Mouse (Mus musculus): ENCODE measurements around the gene Mettl26. TPM values are rescaled to one million over a fixed set of nuclear protein-coding genes. Genes with fewer than 3 reads are reported as not detected.

Gene Mettl26
- polyA plus RNA-seq, 2 experiments = 46.5 to 47.6 TPM

DNA sequence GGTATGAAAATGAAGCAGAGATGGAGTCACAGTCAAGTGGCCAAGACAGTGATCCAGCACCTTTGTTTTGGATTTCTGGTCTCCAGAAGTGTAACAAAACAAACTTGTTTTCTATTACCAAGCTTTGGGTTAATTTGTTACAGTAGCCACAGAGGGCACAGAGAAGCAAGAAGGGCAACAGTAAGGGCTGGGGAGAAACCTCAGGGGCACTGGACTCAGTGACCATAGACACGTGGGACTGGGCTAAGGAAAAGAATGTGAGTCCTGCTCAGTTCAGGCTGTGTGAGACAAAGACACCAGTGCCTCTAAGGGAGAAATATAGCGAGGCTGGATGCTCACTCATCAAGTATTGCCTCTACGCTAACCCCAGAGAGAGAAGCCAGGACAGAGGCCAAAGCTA lies 2.2 kb upstream of the Mettl26 start:
- no peak for DNase-seq (ENCODE audit: low read depth in 3 of 3, low spot score in 3 of 3)
- WGBS (ENCODE audit: insufficient replicate concordance) = 68% methylated on average over 3 of the region's 3 CpGs

DNA sequence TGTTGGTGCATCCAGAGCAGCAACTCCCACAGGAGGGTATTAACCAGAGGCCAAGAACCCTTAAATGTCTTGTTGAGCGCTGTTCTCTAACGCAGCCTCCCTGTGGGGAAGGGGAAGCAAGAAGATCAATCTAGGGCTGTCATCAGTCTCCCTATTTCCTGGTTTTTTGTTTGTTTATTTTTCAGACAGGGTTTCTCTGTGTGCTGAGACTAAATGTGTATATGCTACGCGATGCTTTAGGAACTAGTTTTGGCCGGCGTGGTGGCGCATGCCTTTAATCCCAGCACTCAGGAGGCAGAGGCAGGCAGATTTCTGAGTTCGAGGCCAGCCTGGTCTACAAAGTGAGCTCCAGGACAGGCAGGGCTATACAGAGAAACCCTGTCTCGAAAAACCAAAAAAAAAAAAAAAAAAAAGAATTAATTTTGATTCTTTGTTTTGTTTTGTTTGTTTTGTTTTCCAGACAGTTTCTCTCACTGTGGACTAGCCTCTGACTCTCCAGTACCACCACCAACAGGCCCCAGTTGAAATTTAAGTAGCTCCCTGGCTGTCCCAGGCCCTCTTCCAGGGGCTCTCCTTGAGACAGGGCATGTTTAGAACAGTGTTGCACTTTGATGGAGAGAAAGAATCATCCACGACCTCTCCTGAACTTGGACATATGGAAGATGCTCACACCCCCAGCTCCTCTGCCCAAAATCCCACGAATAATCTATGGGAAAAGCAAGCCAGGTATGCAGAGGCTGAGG lies 1.3 kb upstream of the Mettl26 start:
- peaks cover 4 to 16% of the 10 kb centered on the region in 2 experiments for H3K4me1 ChIP-seq (replicated peaks; ENCODE audit: control insufficient read depth in 2 of 2, insufficient read depth in 2 of 2, low read length in 1 of 2)
- ATAC-seq (ENCODE audit: insufficient read depth) = no peak
- H3K4me2 ChIP-seq (ENCODE audit: low read depth) = peak overlapping the region; percentile 94
- 66% methylated on average over 11 of the region's 11 CpGs for WGBS (ENCODE audit: insufficient replicate concordance)
- no peak for DNase-seq (ENCODE audit: low read depth in 3 of 3, low spot score in 3 of 3)
- H3K27me3 ChIP-seq (ENCODE audit: control insufficient read depth, insufficient read depth, low read length) = no peaks in the 10 kb centered on the region
- no peak overlapping the region; the same call in 1 of the 2 replicates for H3K9ac ChIP-seq (replicated peaks)
- H3K27ac ChIP-seq = no peak overlapping the region
- H3K4me3 ChIP-seq (ENCODE audit: insufficient read depth in 1 of 2, low read depth in 2 of 2, low read length in 2 of 2) = peak overlapping the region; percentile 91 to 93; a peak in 3 of 4 replicates
- no peak for TF ChIP-seq EP300 (IDR thresholded peaks at IDR 0.05; ENCODE audit: low read depth)
- no peak for TF ChIP-seq CTCF (IDR thresholded peaks at IDR 0.05; ENCODE audit: low read depth)
- H3K9me3 ChIP-seq (ENCODE audit: control insufficient read depth, low read length) = no peaks in the 10 kb centered on the region
- H3K36me3 ChIP-seq (replicated peaks; ENCODE audit: control insufficient read depth, insufficient read depth, low read depth) = peaks cover 3% of the 10 kb centered on the region; the same call in 1 of the 2 replicates

More for the DNA sequence above, 2.2 kb upstream of the Mettl26 start:
- Histone ChIP-seq H3K36me3 (replicated peaks; ENCODE audit: control insufficient read depth, insufficient read depth, low read depth) (peaks cover under 1% of the 10 kb centered on the region; the same call in 1 of the 2 replicates), H3K4me3 (ENCODE audit: insufficient read depth in 1 of 2, low read depth in 2 of 2, low read length in 2 of 2) (no peak overlapping the region), H3K4me1 (replicated peaks; ENCODE audit: control insufficient read depth in 2 of 2, insufficient read depth in 2 of 2, low read length in 1 of 2) (peaks cover 4 to 20% of the 10 kb centered on the region in 2 experiments), H3K27ac (no peak overlapping the region), H3K4me2 (ENCODE audit: low read depth) (no peak overlapping the region), H3K9me3 (ENCODE audit: control insufficient read depth, low read length) (no peaks in the 10 kb centered on the region), H3K27me3 (ENCODE audit: control insufficient read depth, insufficient read depth, low read length) (no peaks in the 10 kb centered on the region), H3K9ac (replicated peaks) (no peak overlapping the region)
- no peak for ATAC-seq (ENCODE audit: insufficient read depth)
- no peak for TF ChIP-seq CTCF (IDR thresholded peaks at IDR 0.05; ENCODE audit: low read depth)
- no peak for TF ChIP-seq EP300 (IDR thresholded peaks at IDR 0.05; ENCODE audit: low read depth)

DNA sequence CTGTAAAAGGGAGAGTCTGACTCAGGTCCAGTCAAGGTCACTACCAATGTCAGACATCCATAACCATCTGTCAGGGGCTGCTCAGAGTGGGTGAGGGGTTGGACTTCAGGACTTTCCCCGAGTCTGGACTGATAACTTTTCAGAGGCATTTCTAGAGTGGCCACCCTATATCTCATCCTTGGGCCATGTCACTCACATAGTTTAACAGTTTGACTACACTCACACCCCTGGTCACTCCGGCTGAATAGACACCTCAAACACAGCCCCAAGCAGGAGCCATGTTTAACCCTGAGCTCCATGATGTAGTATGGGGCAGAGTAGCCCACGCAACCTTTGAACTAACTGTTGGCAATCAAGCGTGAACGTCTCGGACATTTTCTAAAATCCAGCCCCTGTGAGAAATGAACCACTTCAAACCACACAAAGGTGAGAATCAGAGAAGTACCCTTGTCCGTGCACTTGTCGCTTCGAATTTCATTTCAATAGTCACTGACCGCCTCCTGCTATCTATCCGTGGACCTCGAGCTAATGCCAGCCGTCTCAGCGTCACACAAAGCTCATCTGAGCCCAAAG lies 640 bp upstream of the Mettl26 start:
- 9% methylated on average over 14 of the region's 14 CpGs for WGBS (ENCODE audit: insufficient replicate concordance)
- Histone ChIP-seq H3K4me1 (replicated peaks; ENCODE audit: control insufficient read depth in 2 of 2, insufficient read depth in 2 of 2, low read length in 1 of 2) (peaks cover 4 to 13% of the 10 kb centered on the region in 2 experiments), H3K27ac (peak overlapping the region; percentile 56), H3K4me3 (ENCODE audit: insufficient read depth in 1 of 2, low read depth in 2 of 2, low read length in 2 of 2) (peak overlapping the region; percentile 91 to 93), H3K9me3 (ENCODE audit: control insufficient read depth, low read length) (no peaks in the 10 kb centered on the region), H3K36me3 (replicated peaks; ENCODE audit: control insufficient read depth, insufficient read depth, low read depth) (peaks cover 3% of the 10 kb centered on the region; the same call in 1 of the 2 replicates), H3K27me3 (ENCODE audit: control insufficient read depth, insufficient read depth, low read length) (no peaks in the 10 kb centered on the region), H3K4me2 (ENCODE audit: low read depth) (peak overlapping the region; percentile 94), H3K9ac (replicated peaks) (peak overlapping the region; percentile 56)
- ATAC-seq (ENCODE audit: insufficient read depth) (no peak), DNase-seq (ENCODE audit: low read depth in 3 of 3, low spot score in 3 of 3) (no peak)
- TF ChIP-seq EP300 (IDR thresholded peaks at IDR 0.05; ENCODE audit: low read depth) = no peak
- TF ChIP-seq CTCF (IDR thresholded peaks at IDR 0.05; ENCODE audit: low read depth) = no peak

DNA sequence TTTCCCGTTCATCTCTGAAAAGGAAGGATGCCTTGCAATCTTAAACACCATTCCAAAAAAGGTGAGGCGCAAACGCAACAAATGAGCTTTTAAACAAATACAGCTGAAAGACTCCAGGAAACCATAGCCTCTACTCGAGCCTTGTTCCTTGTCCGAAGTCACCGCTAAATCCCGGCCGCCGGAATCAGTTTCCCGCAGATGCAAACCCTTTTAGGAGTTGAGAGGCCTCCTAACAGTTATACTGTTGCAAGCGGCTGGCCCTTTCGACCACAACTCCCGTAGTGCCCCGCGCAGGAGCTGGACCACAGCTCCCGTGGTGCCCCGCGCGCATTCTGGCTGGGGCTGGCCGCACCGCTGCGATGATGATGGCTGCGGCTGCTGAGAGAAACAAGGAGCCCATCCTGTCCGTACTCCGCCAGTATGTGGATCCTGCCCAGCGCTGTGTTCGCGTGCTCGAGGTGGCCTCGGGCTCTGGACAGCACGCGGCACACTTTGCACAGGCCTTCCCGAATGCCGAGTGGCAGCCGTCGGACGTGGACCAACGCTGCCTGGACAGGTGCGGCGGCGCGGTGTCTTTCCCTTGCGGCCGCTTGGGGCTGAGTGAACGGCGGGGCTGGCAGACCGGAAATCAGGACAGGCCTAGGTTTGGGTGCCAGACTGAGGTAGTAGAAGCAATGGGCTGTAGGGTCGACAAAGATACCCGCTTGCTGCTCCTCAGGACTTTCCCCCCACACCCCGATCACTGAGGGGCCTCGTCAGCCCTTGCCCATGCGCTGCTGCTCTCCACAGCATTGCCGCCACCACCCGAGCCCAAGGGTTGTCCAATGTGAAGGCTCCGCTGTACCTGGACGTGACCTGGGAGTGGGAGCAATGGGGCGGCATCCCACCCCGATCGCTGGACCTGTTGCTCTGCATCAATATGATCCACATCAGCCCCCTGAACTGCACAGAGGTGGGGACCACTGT lies 580 bp downstream of the Mettl26 start:
- Histone ChIP-seq H3K4me3 (ENCODE audit: insufficient read depth in 1 of 2, low read depth in 2 of 2, low read length in 2 of 2) (peak overlapping the region; percentile 91 to 93), H3K36me3 (replicated peaks; ENCODE audit: control insufficient read depth, insufficient read depth, low read depth) (peaks cover 3% of the 10 kb centered on the region; the same call in 1 of the 2 replicates), H3K27ac (peak overlapping the region; percentile 86), H3K9ac (replicated peaks) (peak overlapping the region; percentile 75), H3K27me3 (ENCODE audit: control insufficient read depth, insufficient read depth, low read length) (no peaks in the 10 kb centered on the region), H3K4me2 (ENCODE audit: low read depth) (peak overlapping the region; percentile 94), H3K9me3 (ENCODE audit: control insufficient read depth, low read length) (no peaks in the 10 kb centered on the region), H3K4me1 (replicated peaks; ENCODE audit: control insufficient read depth in 2 of 2, insufficient read depth in 2 of 2, low read length in 1 of 2) (peaks cover 4 to 13% of the 10 kb centered on the region in 2 experiments)
- peak; percentile 86 for ATAC-seq (ENCODE audit: insufficient read depth)
- peak; percentile 68 to 73 (median 72) for DNase-seq (ENCODE audit: low read depth in 3 of 3, low spot score in 3 of 3)
- TF ChIP-seq CTCF (IDR thresholded peaks at IDR 0.05; ENCODE audit: low read depth) = peak; percentile 61
- TF ChIP-seq EP300 (IDR thresholded peaks at IDR 0.05; ENCODE audit: low read depth) = no peak
- WGBS (ENCODE audit: insufficient replicate concordance) = under 1% methylated on average over 59 of the region's 59 CpGs

All from liver, embryonic 14.5 days (tissue).